Mouse (Mus musculus) naive thymus-derived CD4-positive, alpha-beta T cell, adult 5 months (primary cell): Measurements from ENCODE around the gene Tmem88b. TPM values are rescaled to one million over a fixed set of nuclear protein-coding genes. Genes with fewer than 3 reads are reported as not detected.

Source experiments
- polyA plus RNA-seq: library from polyadenylated mRNA; unstranded; fragments of 100-300 nt; shearing (Covaris generic); gene quantifications from one replicate; pipeline ENCODE4 v1.2.1, GENCODE M21; 2017

Tmem88b gene
- polyA plus RNA-seq = not detected

DNA sequence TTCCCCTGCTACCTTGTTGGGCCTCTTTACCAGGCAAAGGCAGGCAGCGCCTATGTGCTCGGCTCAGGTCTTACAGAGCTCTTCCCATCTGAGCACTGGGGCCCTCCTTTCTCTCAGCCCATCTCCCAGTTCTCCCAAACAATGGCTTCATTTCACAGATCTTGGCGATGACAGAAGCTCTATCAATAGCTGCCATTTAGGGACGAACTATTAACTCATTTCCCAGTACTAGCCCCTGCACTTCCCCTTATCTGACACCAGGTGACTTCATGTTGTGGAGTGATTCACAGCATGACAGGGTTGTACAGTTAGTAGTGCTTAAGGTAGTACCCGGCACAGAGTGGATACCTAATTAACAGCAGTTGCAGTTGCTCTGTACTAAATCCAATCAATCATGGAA lies at the start of gene Tmem88b:
Gene Tmem88b, minus strand, starts transcription at position 56 of the 400 bp plus-strand sequence.

DNA sequence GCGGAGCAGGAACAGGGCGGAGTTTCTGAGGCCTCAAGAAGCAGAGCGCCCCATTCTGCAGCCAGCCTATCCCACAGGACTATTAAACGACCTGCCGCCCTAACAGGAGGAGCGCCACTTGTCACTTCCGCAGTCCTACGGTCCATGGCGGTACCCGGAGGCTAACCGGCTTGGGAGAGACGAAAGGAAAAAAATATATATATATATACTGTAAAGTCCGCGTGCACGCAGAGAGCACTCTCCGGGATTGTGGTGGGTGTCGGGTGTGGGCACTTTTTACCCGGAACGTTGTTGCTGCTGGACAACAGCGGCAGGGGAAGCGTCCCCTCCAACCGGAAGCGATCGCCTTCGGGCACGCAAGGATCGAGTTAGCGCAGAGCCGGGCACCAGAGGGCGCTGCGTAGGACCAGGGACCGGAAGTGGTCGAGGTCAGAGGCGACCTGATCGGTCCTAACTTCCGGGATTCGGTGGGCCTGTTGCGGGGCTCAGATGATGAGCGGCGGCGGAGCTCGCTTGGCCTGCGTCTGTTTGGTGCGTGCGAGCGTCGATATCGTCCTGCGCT lies 45.6 kb upstream of the Tmem88b start, which contains the start of gene Aurkaip1:
Gene Aurkaip1, plus strand, starts transcription at position 68 of the 562 bp plus-strand sequence.

DNA sequence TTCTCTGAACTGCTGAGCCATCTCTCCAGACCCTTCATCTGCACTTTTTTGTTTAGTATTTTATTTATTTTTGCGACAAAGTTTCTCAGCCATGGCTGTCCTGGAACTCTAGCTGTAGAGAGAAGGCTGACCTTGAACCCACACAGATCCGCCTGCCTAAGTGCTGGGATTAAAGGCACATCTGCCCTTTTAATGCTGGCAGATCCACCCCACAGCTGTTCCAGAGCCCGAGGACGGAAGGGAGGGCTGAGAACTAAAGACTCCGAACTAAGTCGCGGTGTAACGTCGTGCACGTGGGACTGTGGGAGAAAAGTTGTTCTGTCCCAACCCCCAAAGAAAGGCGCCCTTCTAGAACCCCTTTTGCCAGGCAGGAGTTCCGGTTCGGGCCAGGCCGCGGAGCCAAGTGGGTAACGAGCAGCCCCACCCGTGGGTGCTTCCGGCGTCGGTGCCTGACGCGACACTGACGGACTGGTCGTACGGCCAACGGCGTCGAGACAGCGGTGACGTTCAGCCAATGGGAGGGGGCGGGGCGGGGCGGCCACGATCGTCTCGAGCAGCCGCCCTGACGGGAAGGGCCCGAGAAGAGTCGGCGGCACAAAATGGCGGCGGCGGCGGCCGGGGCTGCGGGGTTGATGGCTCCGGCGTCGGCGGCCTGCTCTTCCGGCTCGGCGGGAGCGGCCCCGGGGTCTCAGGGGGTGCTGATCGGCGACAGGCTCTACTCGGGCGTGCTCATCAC lies 26.4 kb upstream of the Tmem88b start, which contains the start of gene Ccnl2:
Gene Ccnl2, plus strand, starts transcription at position 561 of the 736 bp plus-strand sequence.

DNA sequence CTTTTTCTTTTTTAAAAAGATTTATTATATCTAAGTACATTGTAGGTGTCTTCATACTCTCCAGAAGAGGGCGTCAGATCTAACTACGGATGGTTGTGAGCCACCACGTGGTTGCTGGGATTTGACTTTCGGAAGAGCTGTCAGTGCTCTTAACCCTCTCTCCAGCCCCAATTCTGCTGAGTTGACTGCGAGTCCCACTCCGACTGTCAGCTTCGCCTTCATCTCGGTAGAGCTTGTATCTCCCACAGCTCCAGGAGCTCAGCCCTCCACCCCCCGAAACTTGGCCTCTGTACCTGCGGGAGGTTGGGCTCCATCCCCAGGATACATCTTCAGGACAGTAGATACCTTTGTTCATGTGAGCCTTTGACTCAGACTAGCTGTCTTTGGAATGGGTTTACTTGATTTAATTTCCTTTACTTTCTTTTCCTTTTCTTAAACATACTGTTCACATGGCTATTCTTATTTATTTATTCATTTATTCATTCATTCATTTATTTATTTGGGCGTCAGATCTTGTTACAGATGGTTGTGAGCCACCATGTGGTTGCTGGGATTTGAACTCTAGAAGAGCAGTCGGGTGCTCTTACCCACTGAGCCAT lies 17.2 kb upstream of the Tmem88b start, which contains the start of gene Mrpl20:
Gene Mrpl20, plus strand, starts transcription at position 138 of the 599 bp plus-strand sequence.

DNA sequence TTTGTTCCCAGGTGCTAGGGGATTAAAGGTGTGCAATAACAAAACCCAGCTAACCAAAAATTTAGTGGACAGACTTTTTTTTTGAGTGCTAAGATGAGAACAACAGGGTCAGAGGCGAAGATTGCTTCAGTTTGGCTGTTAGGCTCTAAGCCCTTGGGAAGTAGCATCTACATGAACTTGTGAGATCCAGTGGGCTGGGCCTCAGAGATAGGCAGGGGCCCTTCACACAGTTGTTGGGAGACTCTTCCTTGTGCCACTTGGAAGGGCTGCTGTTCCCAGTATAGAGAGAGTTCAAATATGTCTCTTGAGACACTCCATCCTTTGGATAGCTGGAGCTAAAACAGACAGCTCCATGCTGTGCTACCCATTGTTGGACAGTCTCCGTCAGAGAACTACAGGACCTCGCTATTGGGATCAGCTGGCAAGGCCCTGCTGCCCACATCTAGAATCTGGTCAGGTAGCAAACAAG lies 4.4 kb upstream of the Tmem88b start, which contains the start of gene Ankrd65:
Gene Ankrd65, plus strand, starts transcription at position 419 of the 469 bp plus-strand sequence.

DNA sequence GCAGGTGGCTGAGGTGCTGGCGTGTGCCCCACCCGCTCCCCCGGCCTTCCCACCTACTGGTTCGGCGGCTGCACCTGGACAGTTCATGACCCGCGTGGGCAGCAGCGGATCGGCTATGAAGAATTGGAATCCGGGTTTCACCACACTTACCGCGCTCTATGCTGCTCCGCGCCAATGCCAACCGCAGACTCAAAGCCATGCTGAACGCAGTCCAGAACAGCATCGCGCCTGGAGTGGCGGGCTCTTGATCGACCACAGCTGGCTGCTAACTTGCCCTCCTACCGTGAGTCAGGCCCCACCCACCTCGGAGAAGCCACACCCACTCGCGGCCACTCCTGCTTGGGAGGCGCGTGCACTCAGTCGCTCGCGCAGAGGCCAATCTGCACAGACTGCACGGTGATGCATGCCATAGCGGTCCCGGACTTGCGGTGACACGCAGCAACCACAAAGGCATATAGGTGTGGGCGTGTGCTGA lies 11.4 kb downstream of the Tmem88b start, which contains the start of gene Vwa1:
Gene Vwa1, minus strand, starts transcription at position 419 of the 475 bp plus-strand sequence.

DNA sequence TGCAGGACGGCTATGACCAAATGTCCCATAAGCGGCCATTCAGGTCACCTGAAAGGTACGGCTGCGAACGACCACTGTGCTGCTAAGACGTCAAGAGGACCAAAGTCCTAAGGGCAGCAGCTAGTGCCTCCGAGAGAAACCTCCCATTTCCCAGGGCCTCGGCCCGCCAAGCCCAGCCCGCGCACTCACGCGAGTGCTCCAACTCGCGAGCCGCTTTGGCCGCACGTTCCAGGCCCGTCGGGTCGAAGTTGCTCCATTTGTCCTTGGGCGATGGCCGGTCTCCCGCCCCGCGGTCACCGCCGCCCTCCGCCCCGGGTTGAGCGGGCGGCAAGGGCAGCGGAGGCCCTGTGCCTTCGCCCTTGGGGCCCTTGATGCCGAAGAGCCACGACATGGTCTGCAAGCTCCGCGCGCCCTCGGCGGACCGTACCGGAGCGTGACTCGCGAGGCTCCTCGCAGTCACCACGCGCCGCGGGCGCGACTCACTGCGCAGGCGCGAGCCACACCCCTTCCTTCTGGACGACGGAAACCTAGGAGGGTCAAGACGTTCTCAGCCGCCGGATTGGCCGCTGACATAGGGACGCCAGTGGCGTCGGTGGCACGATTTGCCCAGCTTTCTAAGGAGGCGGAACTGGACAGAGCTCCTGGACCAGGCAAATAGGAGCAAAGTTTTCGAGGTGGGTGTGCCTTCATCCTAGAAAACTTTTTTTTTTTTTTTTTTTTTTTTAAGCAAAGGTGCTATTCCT lies 24.9 kb downstream of the Tmem88b start, which contains the start of gene Atad3a:
Gene Atad3a, minus strand, starts transcription at position 481 of the 743 bp plus-strand sequence.

DNA sequence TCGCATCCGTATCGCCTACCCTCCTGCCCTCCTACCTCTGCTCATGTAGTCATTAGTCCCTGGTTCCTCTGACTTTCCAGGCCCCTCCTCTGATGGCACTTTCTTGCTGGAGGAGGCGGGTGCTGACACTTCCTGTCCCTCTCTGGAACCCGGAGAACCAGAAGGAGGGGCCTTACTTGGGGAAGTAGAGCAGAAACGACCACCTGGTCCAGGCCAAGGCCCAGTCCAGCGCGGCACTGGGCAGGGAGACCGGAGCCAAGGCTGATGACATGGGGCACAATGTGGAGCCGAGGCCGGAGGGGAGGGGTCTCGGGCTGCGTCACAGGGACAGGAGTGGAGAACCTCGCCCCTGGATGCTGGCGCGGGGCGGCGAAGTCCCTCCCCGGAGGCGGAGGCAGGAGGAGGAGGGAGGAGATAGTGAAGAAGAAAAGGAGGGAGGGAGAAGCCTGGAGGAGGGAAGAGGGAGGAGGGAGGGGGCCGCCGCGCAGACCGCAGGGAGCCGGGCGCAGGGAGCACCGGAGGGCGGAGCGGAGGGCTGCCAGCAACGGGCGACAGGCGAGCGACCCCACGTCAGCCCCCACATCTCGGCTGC lies 51.2 kb downstream of the Tmem88b start, which contains the start of gene Tmem240:
Gene Tmem240, plus strand, starts transcription at position 451 of the 592 bp plus-strand sequence.

Other genes with a start within 250 kb of the Tmem88b start
- gene Nadk, start 223.5 kb downstream of the Tmem88b start, polyA plus RNA-seq = 101 TPM
- gene Slc35e2, start 184.5 kb downstream of the Tmem88b start, polyA plus RNA-seq = 25.7 TPM
- 317 TPM for gene Cdk11b, start 161.0 kb downstream of the Tmem88b start, polyA plus RNA-seq
- gene Gm10563, start 140.5 kb downstream of the Tmem88b start, polyA plus RNA-seq = not detected
- not detected for gene Mmp23, start 132.5 kb downstream of the Tmem88b start, polyA plus RNA-seq
- gene Mib2, start 116.7 kb downstream of the Tmem88b start, polyA plus RNA-seq = 55.2 TPM
- 13.4 TPM for gene Fndc10, start 91.5 kb downstream of the Tmem88b start, polyA plus RNA-seq
- 96.5 TPM for gene Ssu72, start 81.1 kb downstream of the Tmem88b start, polyA plus RNA-seq
- gene Tmem240, start 51.1 kb downstream of the Tmem88b start, polyA plus RNA-seq = 0.57 TPM
- 104 TPM for gene Atad3a, start 24.8 kb downstream of the Tmem88b start, polyA plus RNA-seq
- gene Vwa1, start 11.2 kb downstream of the Tmem88b start, polyA plus RNA-seq = not detected
- not detected for gene Ankrd65, start 4.6 kb upstream of the Tmem88b start, polyA plus RNA-seq
- 62.8 TPM for gene Mrpl20, start 17.0 kb upstream of the Tmem88b start, polyA plus RNA-seq
- gene Ccnl2, start 26.6 kb upstream of the Tmem88b start, polyA plus RNA-seq = 444 TPM
- 116 TPM for gene Aurkaip1, start 45.4 kb upstream of the Tmem88b start, polyA plus RNA-seq
- gene Mxra8, start 53.8 kb upstream of the Tmem88b start, polyA plus RNA-seq = 2.1 TPM
- gene Dvl1, start 61.5 kb upstream of the Tmem88b start, polyA plus RNA-seq = 117 TPM
- 0.55 TPM for gene Tas1r3, start 77.5 kb upstream of the Tmem88b start, polyA plus RNA-seq
- gene Cptp, start 83.6 kb upstream of the Tmem88b start, polyA plus RNA-seq = 3.0 TPM
- 80.6 TPM for gene Ints11, start 83.7 kb upstream of the Tmem88b start, polyA plus RNA-seq
- 41.9 TPM for gene Pusl1, start 105.9 kb upstream of the Tmem88b start, polyA plus RNA-seq
- gene Acap3, start 105.9 kb upstream of the Tmem88b start, polyA plus RNA-seq = 34.2 TPM
- 185 TPM for gene Ube2j2, start 158.0 kb upstream of the Tmem88b start, polyA plus RNA-seq
- 3.4 TPM for gene C1qtnf12, start 176.4 kb upstream of the Tmem88b start, polyA plus RNA-seq
- 7.8 TPM for gene B3galt6, start 206.8 kb upstream of the Tmem88b start, polyA plus RNA-seq
- 401 TPM for gene Sdf4, start 207.0 kb upstream of the Tmem88b start, polyA plus RNA-seq
- 109 TPM for gene Tnfrsf4, start 228.0 kb upstream of the Tmem88b start, polyA plus RNA-seq
- 279 TPM for gene Tnfrsf18, start 240.3 kb upstream of the Tmem88b start, polyA plus RNA-seq